Mouse (Mus musculus) megakaryocyte, embryonic 14.5 days (primary cell): Measurements from ENCODE around the gene Pik3c2b.

Experiments
- FLI1 ChIP-seq: IDR thresholded peaks from 2 replicates; pipeline ENCODE4 v1.6.1; 2012; ENCODE audit warnings: low read length, inconsistent platforms, mixed read lengths
- GATA1 ChIP-seq: IDR thresholded peaks from 3 replicates; pipeline ENCODE4 v1.6.1; 2012; ENCODE audit warnings: mixed read lengths, low read length, inconsistent platforms, borderline replicate concordance

- no peak for TF ChIP-seq GATA1
- TF ChIP-seq FLI1: no peak
These were observed 4.5 kb downstream of the Pik3c2b start for GRCm38 (mm10) chr1:133050001-133050431.
